Comparison of ENCODE assay signal across 30 mouse cellular contexts in genomic region chr8:109773154-109773553, GRCm38 (mm10). TPM values are rescaled to one million over a fixed set of nuclear protein-coding genes. Genes with fewer than 3 reads are reported as not detected.
A peak's percentile ranks its signal among the peaks of the same experiment; 100 is the strongest.
DNase-seq lines count a peak whose midpoint lies in the region; ATAC-seq lines count a peak whose summit lies in the region.
"Had no signal": no experiment of that assay in that cellular context is flagged by ENCODE, and none has a peak within 500 bp of the region (broad histone marks: within the 10 kb centered on the region; RNA-seq: fewer than 3 reads in every experiment).

No protein-coding gene starts in this region.

- no peak overlapping the region for H3K4me2 ChIP-seq in liver, embryonic 12.5 days
- H3K4me2 ChIP-seq: embryonic facial prominence, embryonic 13.5 days; heart, embryonic 13.5 days; hindbrain, embryonic 15.5 days; kidney, embryonic 15.5 days; limb, embryonic 12.5 days; midbrain, embryonic 15.5 days; neural tube, embryonic 15.5 days; stomach, embryonic 15.5 days had no signal

- 20% methylated on average over 3 of the region's 3 CpGs for WGBS in liver, embryonic 12.5 days (ENCODE audit: insufficient replicate concordance)

- peaks cover 4% of the 10 kb centered on the region; the same call in 1 of the 2 replicates for H3K4me1 ChIP-seq in liver, embryonic 12.5 days
- H3K4me1 ChIP-seq: embryonic facial prominence, embryonic 13.5 days; heart, embryonic 13.5 days; hindbrain, embryonic 15.5 days; kidney, embryonic 15.5 days; limb, embryonic 12.5 days; midbrain, embryonic 10.5 days; neural tube, embryonic 15.5 days; stomach, embryonic 15.5 days had no signal

- H3K9ac ChIP-seq in liver, embryonic 12.5 days: no peak overlapping the region
- H3K9ac ChIP-seq: embryonic facial prominence, embryonic 13.5 days; heart, embryonic 13.5 days; hindbrain, embryonic 15.5 days; kidney, embryonic 15.5 days; limb, embryonic 12.5 days; midbrain, embryonic 15.5 days; neural tube, embryonic 15.5 days; stomach, embryonic 15.5 days had no signal

- no peak overlapping the region for H3K27ac ChIP-seq in liver, embryonic 12.5 days
- H3K27ac ChIP-seq: embryonic facial prominence, embryonic 13.5 days; forebrain, embryonic 10.5 days; heart, embryonic 13.5 days; hindbrain, embryonic 15.5 days; kidney, embryonic 15.5 days; limb, embryonic 12.5 days; midbrain, embryonic 10.5 days; midbrain, embryonic 15.5 days; neural tube, embryonic 15.5 days; stomach, embryonic 15.5 days had no signal

- DNase-seq in adrenal gland, adult (ENCODE audit: inconsistent age in 2 of 2, low spot score in 1 of 2): peak; percentile 24 to 42
- no peak for DNase-seq in adrenal gland, adult 18-20 months (ENCODE audit: low spot score in 2 of 2)
- peak; percentile 28 for DNase-seq in 3T3-L1 (ENCODE audit: low read depth, low spot score)
- peak; percentile 11 to 23 for DNase-seq in adrenal gland, postnatal 36 days
- peak; percentile 39 for DNase-seq in induced T-regulatory cell, adult 2 months (ENCODE audit: low read depth)
- DNase-seq in frontal cortex, postnatal 25 days (ENCODE audit: low spot score in 2 of 2): no peak
- DNase-seq in cerebellum, adult 11-12 months: no peak
- DNase-seq: cerebellum, adult 11 months; cerebellum, postnatal 10 days; heart, postnatal 10 days; kidney, adult 18-20 months; kidney, postnatal 25 days; lung, postnatal 36 days; retina, postnatal 1 day; right cerebral cortex, postnatal 14 days; thymus, postnatal 14 days had no signal

- no peak for ATAC-seq in liver, embryonic 12.5 days
- ATAC-seq: activated CD4-positive, CD25-positive, alpha-beta regulatory T cell, adult 4 months; CD4-positive, CD25-positive, alpha-beta regulatory T cell, adult 4 months; forebrain, embryonic 16.5 days; midbrain, embryonic 15.5 days had no signal

- no peak overlapping the region for H3K4me3 ChIP-seq in liver, embryonic 12.5 days
- H3K4me3 ChIP-seq: embryonic facial prominence, embryonic 13.5 days; forebrain, embryonic 10.5 days; heart, embryonic 13.5 days; hindbrain, embryonic 15.5 days; kidney, embryonic 15.5 days; limb, embryonic 12.5 days; midbrain, embryonic 10.5 days; midbrain, embryonic 15.5 days; neural tube, embryonic 15.5 days; stomach, embryonic 15.5 days had no signal

- peaks cover 23% of the 10 kb centered on the region for H3K27me3 ChIP-seq in liver, embryonic 12.5 days (replicated peaks)
- H3K27me3 ChIP-seq: stomach, embryonic 15.5 days had no signal

- H3K36me3 ChIP-seq in liver, embryonic 12.5 days: no peaks in the 10 kb centered on the region
- H3K36me3 ChIP-seq: embryonic facial prominence, embryonic 13.5 days; forebrain, embryonic 10.5 days; heart, embryonic 13.5 days; hindbrain, embryonic 15.5 days; kidney, embryonic 15.5 days; limb, embryonic 12.5 days; midbrain, embryonic 10.5 days; midbrain, embryonic 15.5 days; neural tube, embryonic 15.5 days; stomach, embryonic 15.5 days had no signal

- no peaks in the 10 kb centered on the region for H3K9me3 ChIP-seq in liver, embryonic 12.5 days (replicated peaks)
- H3K9me3 ChIP-seq: embryonic facial prominence, embryonic 13.5 days; forebrain, embryonic 10.5 days; heart, embryonic 13.5 days; hindbrain, embryonic 15.5 days; kidney, embryonic 15.5 days; limb, embryonic 12.5 days; midbrain, embryonic 10.5 days; midbrain, embryonic 15.5 days; neural tube, embryonic 15.5 days; stomach, embryonic 15.5 days had no signal

RNA-seq across cellular contexts. Expression of gene Ap1g1, which starts 5.2 kb away (rescaled TPM):
- 10 to 100 TPM; 81.8 to 90.5 TPM for total RNA-seq in adrenal gland, adult 18-20 months (2021)
- 10 to 100 TPM; 86.6 to 96.0 TPM for total RNA-seq in adrenal gland, postnatal 36 days (2021)
- 25.8 and 25.9 TPM in 2 replicates for polyA plus RNA-seq in liver, embryonic 12.5 days (2016; fragmentation: Nextera tagmentation; extraction: Ambion mirVana)

RNA-seq across cellular contexts. Expression of gene Atxn1l, which starts 35.6 kb away (rescaled TPM):
- total RNA-seq in adrenal gland, adult 18-20 months (2021): 10 to 100 TPM; 36.1 to 41.2 TPM
- total RNA-seq in adrenal gland, postnatal 36 days (2021): 10 to 100 TPM; 39.2 to 50.2 TPM
- polyA plus RNA-seq in liver, embryonic 12.5 days (2016; fragmentation: Nextera tagmentation; extraction: Ambion mirVana): 3.9 and 4.6 TPM in 2 replicates

Comparison
In these comparisons a context has a peak if more than half of its experiments do, and no peak if none do; other contexts are left out.
1. DNase-seq: peak in adrenal gland, adult (2 of 2), 3T3-L1 (single experiment), adrenal gland, postnatal 36 days (2 of 2) and induced T-regulatory cell, adult 2 months (single experiment); none in adrenal gland, adult 18-20 months (0 of 2), frontal cortex, postnatal 25 days (0 of 2) and cerebellum, adult 11-12 months (single experiment).